Mouse (Mus musculus): ENCODE measurements at regions not wholly inside any gene's neighbourhood (a gene's known extent, or its start where the extent isn't known, plus 50 kb on each side); places are given as distances from the start of the nearest gene placed in this dataset.

- DNase-seq (ENCODE audit: low spot score in 2 of 2) = no peak
Measured at GRCm38 (mm10) chr19:18200105-18200782, 362.8 kb upstream of the Pcsk5 start.

DNA sequence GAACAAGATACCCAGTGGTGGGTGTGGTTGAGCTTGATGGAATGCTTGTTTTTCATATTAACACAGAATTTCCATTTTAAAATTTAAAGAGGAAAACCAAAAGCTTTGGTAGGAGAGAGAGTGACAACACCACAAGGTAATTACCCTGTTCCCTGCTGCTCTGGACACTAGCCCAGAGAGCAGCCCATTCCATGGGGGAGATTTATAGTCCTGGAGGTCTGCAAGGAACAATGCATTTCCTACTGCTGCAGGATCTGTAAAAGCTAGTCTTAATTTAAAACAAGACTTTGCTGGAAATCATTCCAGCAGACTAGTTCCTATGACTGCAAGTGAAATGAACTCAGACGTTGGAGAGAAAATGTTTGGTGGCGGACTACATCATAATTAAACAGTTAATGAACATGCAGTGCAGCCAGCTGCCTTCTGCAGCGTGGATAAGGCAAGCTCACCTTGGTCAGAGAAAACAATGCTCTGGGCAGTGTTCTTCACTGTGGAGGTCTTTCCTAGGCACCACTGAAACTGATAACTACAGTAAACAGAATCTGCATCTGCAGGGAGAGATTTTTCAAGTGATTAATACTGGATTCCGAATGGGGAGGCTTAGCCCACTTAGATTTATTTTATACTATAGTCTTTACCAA is 351.8 kb upstream of the Pcsk5 start:
- DNase-seq (ENCODE audit: low spot score in 2 of 2) = no peak

GRCm38 (mm10) chr19:18188122-18188866 is 350.9 kb upstream of the Pcsk5 start:
- peak; percentile 2 to 6 for DNase-seq (ENCODE audit: low spot score in 2 of 2)

GRCm38 (mm10) chr19:18185767-18186554 is 348.5 kb upstream of the Pcsk5 start:
- no peak for DNase-seq (ENCODE audit: low spot score in 2 of 2)

DNA sequence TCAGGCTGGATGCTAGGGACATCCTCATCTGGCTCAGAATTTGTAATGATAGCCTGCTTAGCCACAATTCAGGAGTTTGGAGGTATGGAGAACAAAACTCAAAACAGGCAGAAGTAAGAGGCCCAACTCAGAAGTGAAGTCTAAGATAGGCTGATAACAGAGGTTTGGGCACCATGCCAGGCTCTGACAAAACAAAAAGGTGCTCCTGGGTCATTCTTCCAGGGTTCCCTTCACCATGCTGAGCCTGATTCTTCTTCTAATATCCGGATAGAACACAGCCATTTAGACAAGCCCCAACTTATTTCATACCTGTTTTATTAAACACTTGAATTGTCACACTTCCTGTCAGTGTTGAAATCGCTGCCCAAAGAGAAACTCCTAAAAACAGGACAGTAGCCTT is 347.8 kb upstream of the Pcsk5 start:
- DNase-seq (ENCODE audit: low spot score in 2 of 2) = no peak

DNA sequence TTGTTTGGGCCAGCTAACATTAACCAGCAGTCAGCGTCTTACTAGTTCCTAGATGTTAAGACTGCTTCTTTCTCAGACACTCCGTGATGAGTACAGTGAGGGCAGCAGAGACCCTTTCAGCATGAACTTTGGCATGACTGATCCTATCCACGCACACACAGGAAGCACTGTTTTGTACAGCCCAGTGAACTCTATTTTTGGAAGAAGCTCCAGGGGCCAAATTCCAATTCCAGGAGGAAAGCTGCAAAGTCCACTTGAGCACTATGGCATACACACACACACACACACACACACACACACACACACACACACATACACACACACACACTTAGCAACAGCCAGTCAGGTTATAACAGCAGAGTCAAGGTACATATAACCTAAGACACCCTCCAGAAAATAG is 338.8 kb upstream of the Pcsk5 start:
- DNase-seq (ENCODE audit: low spot score in 2 of 2) = no peak

DNA sequence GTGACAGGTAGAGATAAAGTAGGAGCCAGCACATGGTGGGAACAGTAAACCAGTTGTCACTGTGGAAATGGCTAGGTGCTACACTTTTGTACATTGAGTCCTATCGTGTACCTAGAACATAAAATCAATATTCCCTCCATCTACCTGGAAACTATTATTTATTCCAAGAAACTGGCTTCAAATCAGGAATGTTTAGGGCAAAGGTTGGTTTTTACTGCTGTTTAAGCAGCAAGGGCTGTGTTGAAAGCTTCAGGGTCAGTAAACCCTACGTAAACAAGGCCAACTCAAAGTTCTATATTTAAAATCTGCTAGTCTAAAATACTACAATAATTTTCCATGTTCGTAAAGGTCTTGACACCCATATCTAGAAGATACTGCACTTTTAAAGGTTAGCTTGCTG is 309.1 kb upstream of the Pcsk5 start:
- no peak for DNase-seq (ENCODE audit: low spot score in 2 of 2)

GRCm38 (mm10) chr19:18130936-18131335 is 293.5 kb upstream of the Pcsk5 start:
- DNase-seq (ENCODE audit: low spot score in 2 of 2) = no peak

DNA sequence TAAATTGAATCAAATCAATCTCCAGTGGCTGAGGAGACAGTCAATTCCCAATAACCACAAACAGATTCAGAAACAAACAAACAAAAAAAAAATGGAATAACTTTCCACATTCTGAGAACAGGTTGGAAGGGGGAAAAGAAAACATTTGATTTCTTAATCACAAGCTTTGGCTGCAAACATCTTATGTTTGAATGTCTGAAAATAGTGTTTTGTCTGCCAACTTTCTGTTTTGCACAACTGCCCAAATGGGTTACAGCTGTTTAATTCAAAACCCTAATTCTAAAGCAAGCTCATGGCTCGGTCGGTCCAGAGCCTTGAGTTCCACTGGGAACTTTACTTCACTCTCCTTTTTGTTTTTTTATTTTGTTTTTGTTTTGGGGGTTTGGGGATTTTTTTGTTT is 291.4 kb upstream of the Pcsk5 start:
- no peak for DNase-seq (ENCODE audit: low spot score in 2 of 2)

- no peak for DNase-seq (ENCODE audit: low spot score in 2 of 2)
Measured at GRCm38 (mm10) chr19:18106236-18106635, 268.8 kb upstream of the Pcsk5 start.

DNA sequence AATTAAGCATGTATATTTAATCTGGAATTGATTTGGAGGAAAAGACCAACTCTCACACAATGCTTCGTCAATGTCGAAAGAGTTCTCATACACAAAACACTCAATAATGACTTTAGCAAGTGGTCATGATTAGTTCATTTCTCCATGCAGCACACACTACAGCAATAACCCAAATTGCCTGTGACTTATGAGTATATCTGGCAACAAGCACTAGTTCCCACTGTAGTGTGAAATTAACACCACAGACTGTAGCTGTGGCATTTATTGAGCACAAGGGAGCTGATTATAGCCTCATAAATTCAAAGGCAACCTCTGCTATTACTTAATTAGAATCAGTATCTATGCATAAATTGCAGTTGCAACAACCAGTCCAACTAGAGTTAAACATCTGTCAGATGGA is 267.2 kb upstream of the Pcsk5 start:
- no peak for DNase-seq (ENCODE audit: low spot score in 2 of 2)

GRCm38 (mm10) chr19:18101423-18102341 is 264.2 kb upstream of the Pcsk5 start:
- DNase-seq (ENCODE audit: low spot score in 2 of 2) = no peak

- no peak for DNase-seq (ENCODE audit: low spot score in 2 of 2)
Measured at GRCm38 (mm10) chr19:18083312-18083711, 245.9 kb upstream of the Pcsk5 start.

- no peak for DNase-seq (ENCODE audit: low spot score in 2 of 2)
Measured at GRCm38 (mm10) chr19:18068919-18069318, 231.5 kb upstream of the Pcsk5 start.

DNA sequence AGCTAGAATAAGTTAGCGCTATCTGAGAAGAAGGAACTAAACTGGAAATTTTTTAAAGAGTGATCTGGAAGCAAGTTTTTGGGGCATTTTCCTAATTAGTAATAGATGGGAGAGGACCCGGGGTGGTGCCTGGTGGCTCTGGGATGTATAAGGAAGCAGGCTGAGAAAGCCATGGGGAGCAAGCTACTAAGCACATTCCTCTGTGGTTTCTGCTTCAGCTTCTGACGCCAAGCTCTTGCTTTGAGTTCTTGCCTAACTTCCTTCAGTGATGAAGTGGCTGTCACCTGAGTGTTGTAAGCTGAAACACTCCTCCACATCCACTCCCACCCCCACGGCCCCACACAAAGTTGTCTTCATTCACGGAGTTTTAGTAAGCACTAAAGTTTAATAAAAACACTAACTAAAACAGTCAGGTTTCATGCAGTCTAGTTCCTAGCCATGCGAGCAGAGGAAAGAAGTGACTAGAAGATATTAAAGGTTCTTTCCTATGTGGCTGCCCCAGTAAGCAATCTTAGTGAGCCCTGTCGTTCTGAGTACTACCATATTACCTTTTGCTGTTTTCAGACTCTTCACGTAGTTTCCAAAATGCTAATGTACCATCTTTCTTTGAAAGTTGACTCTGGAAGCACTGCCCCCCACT is 230.5 kb upstream of the Pcsk5 start:
- no peak for DNase-seq (ENCODE audit: low spot score in 2 of 2)

DNA sequence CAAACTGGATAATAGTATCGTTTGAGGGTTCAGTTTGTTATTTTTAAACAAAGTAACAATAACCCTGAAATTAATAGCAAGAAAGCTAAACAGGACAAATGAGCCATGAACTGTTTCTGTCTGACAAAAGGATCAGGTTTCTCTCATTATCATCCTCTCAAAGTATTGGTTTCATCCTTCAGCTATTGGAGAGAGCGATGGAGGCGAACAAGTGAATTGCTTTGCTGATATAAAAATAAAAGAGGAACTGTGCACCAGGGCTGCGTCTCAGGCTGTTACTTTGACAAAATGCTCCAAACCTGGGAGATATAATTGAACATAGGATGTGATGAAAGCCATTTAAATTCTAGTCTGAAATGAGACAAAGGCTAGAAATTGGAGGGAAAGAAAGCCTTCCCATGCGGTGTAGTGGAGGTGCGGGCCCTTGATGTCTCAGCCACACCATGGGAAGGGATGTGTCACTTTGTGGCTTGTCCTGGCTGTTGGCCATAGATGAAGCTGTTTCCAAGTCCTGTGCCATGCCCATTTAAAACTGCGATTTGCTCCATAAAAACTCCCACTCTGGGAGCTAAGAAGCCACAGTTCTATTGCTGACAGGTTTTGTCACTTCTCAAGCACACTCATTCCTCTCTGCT is 219.9 kb upstream of the Pcsk5 start:
- DNase-seq (ENCODE audit: low spot score in 2 of 2) = no peak

- no peak for DNase-seq (ENCODE audit: low spot score in 2 of 2)
Measured at GRCm38 (mm10) chr19:18056414-18057254, 219.2 kb upstream of the Pcsk5 start.

- DNase-seq (ENCODE audit: low spot score in 2 of 2) = no peak
Measured at GRCm38 (mm10) chr19:18050353-18050752, 212.9 kb upstream of the Pcsk5 start.

DNA sequence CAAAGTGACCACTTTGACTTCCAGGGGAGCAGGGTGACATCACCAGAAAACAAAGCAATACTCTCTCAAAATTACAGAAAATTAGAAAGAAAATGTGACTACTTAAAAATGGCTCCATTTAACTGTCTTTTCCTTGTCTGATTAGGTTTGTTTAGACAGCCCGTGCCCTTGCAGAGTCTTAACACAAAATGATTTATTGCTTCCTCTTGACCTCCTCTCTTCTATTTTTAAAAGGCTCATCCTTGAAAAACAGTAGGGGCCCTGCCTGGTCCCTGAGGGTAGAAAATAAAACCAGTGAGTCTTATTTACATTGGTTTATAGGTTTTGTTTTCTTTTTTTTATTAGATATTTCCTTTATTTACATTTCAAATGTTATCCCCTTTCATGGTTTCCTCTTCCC is 196.8 kb upstream of the Pcsk5 start:
- DNase-seq (ENCODE audit: low spot score in 2 of 2) = no peak

All from left cerebral cortex, adult 18-20 months (tissue).